Mouse (Mus musculus) limb, embryonic 13.5 days (tissue): ENCODE measurements at regions not wholly inside any gene's neighbourhood (a gene's known extent, or its start where the extent isn't known, plus 50 kb on each side); places are given as distances from the start of the nearest gene placed in this dataset.

ENCODE experiments used
- ATAC-seq: fragments of 200-750 bp; cut with Nextera tagmentation; 2 replicates; pipeline ENCODE4 v1.8.0; 2017; ENCODE audit warnings: low read depth, moderate number of reproducible peaks, moderate TSS enrichment; ENCODE audit not compliant: low FRiP score
- H3K27ac ChIP-seq: fragments of 300-500 bp; sonication (generic); 2 replicates; pipeline ENCODE4 v1.5.1; 2015; ENCODE audit warnings: inconsistent platforms, mild to moderate bottlenecking, moderate library complexity
- H3K27me3 ChIP-seq: fragments of 300-500 bp; sonication (generic); 2 replicates; pipeline ENCODE4 v1.6.1; 2015; ENCODE audit warnings: mild to moderate bottlenecking, inconsistent platforms
- H3K36me3 ChIP-seq: fragments of 300-500 bp; sonication (generic); 2 replicates; pipeline ENCODE4 v1.6.1; 2015; ENCODE audit warnings: inconsistent platforms, mild to moderate bottlenecking, moderate library complexity
- H3K4me1 ChIP-seq: fragments of 300-500 bp; sonication (generic); 2 replicates; pipeline ENCODE4 v1.6.1; 2015; ENCODE audit warnings: inconsistent platforms
- H3K4me2 ChIP-seq: fragments of 300-500 bp; sonication (generic); replicated peaks from 2 replicates; pipeline ENCODE4 v1.6.1; 2015; ENCODE audit warnings: inconsistent platforms, mild to moderate bottlenecking, moderate library complexity
- H3K4me3 ChIP-seq: fragments of 300-500 bp; sonication (generic); 2 replicates; pipeline ENCODE4 v1.5.1; 2015; ENCODE audit warnings: moderate library complexity, mild to moderate bottlenecking, inconsistent platforms
- H3K9ac ChIP-seq: fragments of 300-500 bp; sonication (generic); 2 replicates; pipeline ENCODE4 v1.6.1; 2015; ENCODE audit warnings: mild to moderate bottlenecking, inconsistent platforms
- H3K9me3 ChIP-seq: fragments of 300-500 bp; sonication (generic); 2 replicates; pipeline ENCODE4 v1.6.1; 2016; ENCODE audit warnings: inconsistent platforms
- WGBS: fragments of 180-500 bp; shearing (Covaris S2); methylation state at CpG from one replicate; pipeline ENCODE4 v1.1.7; 2015; 5-methylcytosine and 5-hydroxymethylcytosine counted together

DNA sequence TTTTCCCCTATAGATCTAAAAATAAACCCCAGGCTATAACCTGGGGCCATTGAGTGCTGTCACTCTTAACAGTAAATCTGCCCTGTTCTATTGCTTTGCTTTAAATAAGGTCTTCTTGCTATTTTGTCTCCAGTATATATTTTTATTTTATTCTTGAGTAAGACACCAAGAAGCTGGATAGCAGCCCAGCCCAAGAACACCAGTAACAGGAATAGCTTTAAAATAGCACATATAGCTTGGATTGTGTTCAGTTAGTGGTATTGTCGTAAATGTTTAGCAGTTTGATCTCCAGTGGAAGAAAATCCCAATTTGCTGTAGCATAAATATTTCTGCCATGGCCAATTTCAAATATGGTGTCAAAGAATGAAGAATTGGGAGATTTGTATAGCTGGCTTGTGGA, 49.8 kb upstream of the Tle1 start:
- Histone ChIP-seq H3K4me3 (no peak overlapping the region), H3K9me3 (no peaks in the 10 kb centered on the region), H3K4me1 (no peaks in the 10 kb centered on the region), H3K27ac (no peak overlapping the region), H3K27me3 (no peaks in the 10 kb centered on the region), H3K36me3 (no peaks in the 10 kb centered on the region), H3K4me2 (no peak overlapping the region), H3K9ac (no peak overlapping the region)
- no peak for ATAC-seq
- WGBS, result 91% methylated on average over 1 of the region's 1 CpGs
